Mouse (Mus musculus) urinary bladder, postnatal 36 days (tissue): ENCODE results near the gene Pcsk2.

ENCODE experiments used
- DNase-seq, 2 experiments: peaks; one replicate each; pipeline ENCODE4 v3.0.0; 2022; ENCODE audit warnings: low spot score in 2 of 2, mixed read lengths in 1 of 2

The Pcsk2 gene

DNA sequence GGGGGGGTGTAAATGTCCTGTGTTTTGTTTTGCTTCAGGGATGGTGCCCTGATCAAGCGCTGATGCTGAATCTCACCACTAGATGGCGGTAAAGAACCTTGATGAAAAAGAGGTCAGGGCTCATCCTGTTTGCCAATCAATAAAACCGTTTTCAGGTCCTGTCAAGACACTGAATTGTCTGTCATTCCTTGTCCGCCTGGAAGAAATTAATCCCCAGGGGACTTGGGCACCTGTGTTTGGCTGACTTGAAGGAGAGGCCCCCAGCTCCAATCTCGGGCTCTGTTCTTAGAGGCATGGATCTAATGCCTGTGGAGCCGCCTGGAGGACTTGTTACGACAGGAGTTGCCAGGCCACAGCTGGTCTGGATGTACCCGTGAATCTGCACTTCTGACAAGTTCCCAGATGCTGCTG lies 291.3 kb downstream of the Pcsk2 start:
- peak; percentile 73 to 75 for DNase-seq

DNA sequence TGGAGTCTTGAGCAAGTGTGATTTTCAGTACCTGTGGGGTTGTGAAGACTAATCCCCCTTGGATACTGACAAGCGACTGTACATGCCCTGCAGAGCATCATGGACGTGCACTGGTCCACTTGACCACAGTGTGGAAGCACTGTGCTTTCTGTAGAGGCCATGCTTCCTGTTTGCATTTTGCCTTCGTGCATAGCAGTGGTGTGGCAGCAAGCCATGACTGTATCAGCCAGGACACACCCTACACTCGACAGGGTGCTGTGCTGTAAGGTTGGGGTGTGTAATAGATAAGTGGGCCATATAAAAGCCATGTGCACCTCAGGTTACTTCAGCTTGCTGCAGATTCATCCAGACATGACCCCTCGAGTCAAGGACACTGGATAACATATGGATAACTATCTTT lies 292.7 kb downstream of the Pcsk2 start:
- peak; percentile 23 to 40 for DNase-seq

DNA sequence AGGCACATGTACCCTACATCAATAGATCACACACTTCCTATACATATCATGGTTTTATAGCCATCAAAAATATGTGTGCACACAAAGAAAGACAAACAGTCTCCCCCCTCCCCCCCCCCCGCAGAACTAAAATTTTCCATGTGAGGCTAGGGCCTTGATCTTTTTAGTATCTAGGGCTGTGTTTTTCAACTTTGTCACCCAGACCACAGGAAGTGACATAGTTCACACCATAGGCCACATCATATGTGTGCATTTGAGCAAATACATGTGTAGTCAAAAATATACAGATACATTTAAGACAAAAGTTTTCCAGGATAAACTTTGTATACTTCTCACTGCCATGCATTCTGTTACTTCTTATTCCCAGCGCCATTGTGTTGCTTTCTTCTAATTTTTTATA lies 293.5 kb downstream of the Pcsk2 start:
- DNase-seq = no peak

DNA sequence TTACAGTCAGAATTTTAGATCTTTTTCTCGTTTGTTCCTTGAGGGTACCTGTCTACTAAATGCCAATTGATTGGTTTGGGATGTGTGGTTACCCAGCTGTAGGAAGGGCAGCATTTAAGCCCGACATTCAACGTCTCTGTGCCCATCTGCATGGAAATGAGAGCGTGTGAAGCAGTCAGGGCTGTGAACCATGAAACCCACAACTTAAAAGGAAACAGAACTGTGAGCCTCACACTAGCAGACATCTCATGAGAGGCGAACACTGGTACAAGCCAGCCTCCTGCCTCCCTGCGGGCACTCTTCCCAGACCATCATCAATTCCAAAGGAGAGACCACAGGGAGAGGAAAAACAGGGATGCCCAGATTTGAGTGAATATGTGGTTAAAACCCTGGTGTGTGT lies 294.9 kb downstream of the Pcsk2 start:
- DNase-seq = no peak

DNA sequence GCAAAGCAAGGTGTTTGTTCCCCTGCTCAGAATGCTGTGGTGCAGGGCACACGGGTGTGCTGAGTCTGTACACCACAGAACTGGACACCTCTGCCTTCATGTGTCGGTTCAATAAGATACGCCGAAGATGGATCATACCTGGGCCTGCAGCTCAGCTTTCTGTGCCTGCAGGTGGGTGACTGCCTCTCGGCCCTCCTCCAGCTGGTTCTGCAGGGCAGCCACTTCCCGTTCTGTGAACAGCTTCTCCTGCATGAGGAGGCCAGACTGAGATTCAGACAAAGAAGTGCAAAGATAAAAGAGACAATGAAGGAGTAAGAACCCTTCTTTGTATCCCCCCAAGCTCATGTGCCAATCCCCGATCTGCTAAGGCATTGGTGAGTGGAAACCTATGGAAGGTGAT lies 295.6 kb downstream of the Pcsk2 start:
- no peak for DNase-seq

DNA sequence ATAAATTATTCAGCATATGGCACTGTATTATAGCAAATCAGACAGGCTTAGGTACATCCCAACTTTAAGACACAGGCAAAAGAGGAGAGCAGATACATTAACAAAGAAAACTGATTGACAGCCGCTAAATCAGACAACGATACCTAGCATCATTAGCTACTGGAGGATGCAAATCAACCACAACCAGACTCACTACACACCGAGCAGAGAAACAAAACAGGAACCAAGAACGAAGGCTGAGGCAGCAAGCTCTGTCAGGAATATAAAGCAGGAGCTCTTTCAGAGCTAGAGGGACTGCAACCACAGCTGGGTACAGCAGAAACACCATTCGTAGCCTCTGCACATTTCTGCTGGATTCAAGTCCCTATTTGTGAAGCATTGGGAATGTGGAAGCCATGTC lies 298.8 kb downstream of the Pcsk2 start:
- DNase-seq = no peak

DNA sequence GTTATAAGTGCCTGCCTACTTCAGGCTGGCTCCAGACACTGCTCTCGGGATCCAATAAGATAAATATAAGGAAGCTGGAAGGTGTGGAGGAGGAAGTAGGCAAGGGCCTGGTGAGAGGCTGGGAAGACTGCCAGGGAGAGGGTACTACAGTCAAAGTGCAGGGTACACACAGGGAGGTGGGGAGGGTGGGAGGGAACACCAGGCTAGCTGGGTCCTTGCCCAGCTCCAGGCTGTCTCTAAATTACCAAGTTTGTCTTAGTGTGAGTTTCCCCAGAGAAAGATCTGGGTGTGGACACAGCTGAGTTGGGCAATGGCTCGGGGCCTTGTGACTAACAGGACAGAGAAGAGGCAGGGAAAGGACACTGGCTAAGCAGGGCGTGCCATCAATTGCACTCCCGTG lies 300.8 kb downstream of the Pcsk2 start:
- peak in 1 of 2 experiments; percentile 65 for DNase-seq

DNA sequence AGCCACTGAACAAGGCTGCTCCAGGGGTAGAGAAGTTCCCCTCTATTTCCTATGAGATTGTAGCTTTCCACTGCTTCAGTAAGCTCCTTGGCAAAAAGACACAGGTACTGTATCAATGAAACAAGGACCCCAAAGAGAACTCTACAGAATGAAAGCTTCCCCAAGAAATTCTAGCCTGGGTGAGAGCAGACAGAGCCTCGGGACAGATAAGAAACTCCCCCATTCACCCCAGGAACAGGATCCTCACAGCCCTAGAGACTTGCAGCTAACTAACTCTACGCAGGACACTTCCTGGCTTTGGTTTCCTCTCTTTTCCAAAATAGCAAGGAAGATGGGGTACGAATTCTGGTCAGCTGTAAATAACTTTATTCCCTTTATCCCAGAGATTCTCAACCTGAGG lies 301.3 kb downstream of the Pcsk2 start:
- no peak for DNase-seq

DNA sequence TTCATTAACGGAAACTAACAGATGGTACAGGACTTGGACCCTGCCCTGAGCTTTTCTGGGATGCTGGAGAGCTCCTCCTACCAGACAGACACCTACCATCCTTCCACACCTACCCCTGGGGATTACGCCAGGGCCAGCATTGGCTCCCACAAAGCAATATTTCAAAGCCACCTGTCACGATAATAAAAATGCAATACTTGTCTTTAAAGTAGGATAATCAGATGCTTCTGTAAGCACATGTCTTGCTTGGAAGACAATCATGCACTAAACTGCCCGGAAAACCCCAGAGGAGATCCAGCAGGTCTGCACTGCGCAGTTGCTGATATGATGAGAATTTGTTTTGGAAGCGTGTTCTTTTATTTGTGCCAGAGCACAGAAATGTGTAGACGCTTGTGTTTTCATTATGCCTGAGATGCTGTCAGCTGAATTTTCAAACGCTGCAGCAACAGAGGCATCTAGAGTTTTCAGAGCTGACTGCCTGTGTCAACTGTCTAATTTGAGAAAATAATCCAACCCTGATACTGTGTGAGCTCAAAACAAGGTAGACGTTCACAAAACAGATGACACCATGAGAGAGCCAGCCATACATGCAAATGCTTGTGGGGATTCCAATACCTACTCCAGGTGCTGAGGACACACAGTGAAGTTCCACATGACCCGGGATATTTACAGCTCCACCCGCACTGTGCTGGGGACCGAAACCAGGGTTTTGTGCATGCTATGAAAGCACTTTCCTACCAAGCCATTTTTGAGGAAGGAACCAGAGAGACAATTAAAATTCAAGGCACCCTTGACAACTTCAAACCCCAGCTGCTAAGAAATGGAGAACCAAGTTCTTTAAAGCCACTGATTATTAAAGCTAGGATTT lies 305.6 kb downstream of the Pcsk2 start:
- DNase-seq = no peak

DNA sequence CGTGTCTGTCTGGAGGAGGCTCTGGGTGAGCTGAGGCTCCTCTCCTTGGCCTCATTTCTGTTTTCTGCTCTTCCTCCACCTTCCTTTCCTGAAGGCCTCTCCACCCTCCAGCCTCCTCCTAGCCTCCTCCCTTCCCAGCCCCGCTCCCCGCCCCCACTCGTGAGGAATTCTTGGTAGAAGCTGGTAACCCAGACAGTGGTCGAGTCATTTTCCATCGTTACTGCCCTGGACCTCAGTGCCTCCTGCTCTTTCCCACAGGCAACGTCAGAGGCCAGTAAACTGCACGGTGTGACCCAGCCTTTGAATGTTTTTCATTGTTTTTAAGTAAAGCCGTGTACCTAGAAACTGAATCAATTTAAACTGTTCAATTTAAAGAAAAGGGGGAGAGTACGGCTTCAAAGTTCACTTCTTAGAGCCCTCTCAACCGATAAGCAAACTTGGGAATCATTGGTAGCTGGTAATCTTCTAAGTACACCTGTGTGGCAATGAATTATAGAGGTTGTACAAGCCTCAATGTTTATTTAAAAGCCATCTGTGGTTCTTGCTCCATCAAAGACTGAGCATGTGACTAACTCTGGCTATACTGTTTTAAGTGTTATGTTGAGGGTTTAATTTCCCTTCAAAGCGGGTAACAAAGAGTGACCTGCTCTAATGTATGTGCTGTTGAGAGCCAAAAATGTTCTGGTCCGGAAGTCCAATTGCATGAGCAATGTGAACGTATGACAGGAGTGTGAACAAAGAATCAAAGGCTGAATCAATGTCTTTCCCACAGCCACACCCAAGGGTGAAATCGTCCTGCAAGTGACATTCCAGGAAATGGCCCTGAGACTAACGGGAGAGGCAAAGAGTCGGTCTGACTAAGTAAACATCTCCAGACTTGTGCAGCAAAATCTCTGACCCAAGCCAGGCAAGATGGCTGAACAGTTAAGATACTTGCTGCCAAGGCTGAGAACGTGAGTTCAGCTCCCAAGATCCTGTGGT lies 306.6 kb downstream of the Pcsk2 start:
- no peak for DNase-seq

DNA sequence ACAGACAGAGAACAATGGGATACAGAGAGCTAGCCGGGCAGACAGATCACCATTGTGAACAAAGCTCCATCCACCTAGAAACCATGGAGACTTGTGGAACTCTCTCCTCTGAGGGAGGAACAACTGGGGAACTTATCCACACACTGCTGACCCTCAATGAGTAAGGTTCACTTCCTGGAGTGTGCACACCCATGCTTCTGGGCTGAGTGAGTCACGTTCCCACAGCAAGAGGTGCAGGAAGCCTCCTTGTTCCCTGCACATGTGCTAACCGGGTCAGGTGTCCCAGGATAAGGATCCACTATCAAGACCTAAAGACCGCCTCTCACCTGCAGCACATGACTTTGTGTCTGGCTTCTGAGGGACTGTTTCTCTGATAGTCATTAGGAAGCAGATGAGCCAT lies 307.5 kb downstream of the Pcsk2 start:
- no peak for DNase-seq

DNA sequence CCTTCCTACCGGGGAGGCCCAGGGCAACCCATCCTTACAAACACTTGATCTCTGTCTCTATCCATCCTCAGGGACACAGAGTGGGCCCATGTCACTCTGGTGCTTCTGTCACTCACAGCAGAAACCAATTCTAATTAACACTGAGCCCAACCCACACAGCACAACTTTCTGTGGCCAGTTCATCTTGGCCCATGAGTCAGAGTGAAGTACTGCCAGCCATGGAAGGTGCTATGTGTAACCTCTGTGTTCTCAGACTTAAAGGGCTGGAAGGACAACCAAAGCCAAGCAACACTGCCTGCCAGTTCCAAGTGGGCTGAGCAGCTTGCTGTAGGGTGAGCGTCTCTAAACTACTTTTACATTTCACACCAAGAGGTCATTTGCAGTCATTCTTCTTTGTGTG lies 313.2 kb downstream of the Pcsk2 start:
- DNase-seq = no peak

DNA sequence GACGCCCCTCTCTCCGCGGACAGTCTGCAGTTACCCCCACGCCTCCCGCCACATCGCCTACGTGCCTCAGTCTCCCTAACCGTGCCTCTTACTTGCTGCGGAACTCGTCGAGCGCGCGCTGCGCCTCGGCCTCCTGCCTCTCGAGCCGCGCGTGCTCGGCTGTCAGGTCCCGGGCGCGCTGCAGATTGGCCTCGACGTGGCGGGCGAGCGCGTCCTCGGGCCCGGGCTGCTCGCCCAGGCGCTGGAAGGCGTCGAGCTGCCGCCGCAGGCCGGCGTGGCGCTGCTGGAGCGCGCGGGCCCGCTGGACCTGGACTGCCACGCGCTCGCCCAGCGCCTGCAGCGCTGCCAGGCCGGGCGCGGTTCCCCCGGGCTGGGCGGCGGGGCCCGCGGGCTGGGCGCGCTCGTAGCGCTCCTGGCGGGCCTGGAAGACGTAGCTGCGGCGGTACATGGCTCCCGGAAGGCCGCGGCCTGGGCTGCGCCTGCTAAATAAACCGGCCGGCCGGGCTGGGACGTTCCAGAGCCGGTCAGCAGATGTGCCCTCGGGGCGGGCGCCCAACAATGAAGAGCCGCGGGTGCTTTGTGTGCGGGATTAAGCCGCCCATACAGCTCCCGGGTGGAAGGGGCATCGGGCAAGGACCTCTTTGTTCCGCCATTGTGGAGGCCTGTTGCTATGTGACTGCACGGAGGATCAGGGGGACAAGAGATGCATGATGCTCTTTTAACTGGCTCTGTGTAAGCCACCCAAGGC lies 316.7 kb downstream of the Pcsk2 start, which contains the start of gene Bfsp1:
Gene Bfsp1, minus strand, starts transcription at position 690 of the 748 bp plus-strand sequence.
- DNase-seq = peak; percentile 23 to 57

DNA sequence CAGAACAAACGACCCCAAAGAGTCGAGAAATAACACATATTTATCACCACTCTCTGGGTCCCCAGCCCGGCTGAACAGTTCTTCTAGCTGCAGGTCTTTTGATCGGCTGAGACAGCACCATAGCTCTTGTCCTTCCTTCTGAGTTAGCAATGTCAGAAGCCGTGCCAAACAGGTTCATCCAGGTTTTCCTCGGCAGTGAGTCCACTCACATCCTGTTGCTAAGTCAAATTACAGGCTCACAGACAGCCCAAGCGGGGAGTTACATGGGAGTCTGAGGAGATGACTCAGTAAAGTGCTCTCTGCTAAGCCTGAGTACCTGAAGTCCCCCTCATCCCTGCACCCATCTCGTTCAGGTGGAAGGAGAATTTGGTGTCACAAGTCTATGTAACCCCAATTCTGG lies 318.6 kb downstream of the Pcsk2 start:
- DNase-seq = peak; percentile 43 to 61
